Mouse (Mus musculus) cerebellum, postnatal 25 days (tissue): Measurements from ENCODE around the gene Uhrf1.

ENCODE experiments used
- DNase-seq, 2 experiments: peaks; one replicate each; pipeline ENCODE4 v3.0.0; 2021; ENCODE audit warnings: mixed read lengths in 2 of 2

The Uhrf1 gene

GRCm38 (mm10) chr17:56276643-56277566, 26.2 kb upstream of the Uhrf1 start, which contains the start of gene Ticam1:
Ticam1 (minus strand) TSS chr17:56276786.
- peak; percentile 69 to 78 for DNase-seq

- DNase-seq: no peak
Observed at GRCm38 (mm10) chr17:56277567-56277893, 25.6 kb upstream of the Uhrf1 start.

GRCm38 (mm10) chr17:56278340-56278739, 24.8 kb upstream of the Uhrf1 start:
- DNase-seq: no peak

- DNase-seq: no peak
Observed at GRCm38 (mm10) chr17:56279481-56280155, 23.5 kb upstream of the Uhrf1 start.

- no peak for DNase-seq
Observed at GRCm38 (mm10) chr17:56281193-56281592, 21.9 kb upstream of the Uhrf1 start.

GRCm38 (mm10) chr17:56282802-56283201, 20.3 kb upstream of the Uhrf1 start:
- no peak for DNase-seq

- no peak for DNase-seq
Observed at GRCm38 (mm10) chr17:56283316-56283715, 19.8 kb upstream of the Uhrf1 start.

GRCm38 (mm10) chr17:56285995-56286394, 17.1 kb upstream of the Uhrf1 start:
- DNase-seq: no peak

- DNase-seq: no peak
Observed at GRCm38 (mm10) chr17:56287830-56288229, 15.3 kb upstream of the Uhrf1 start.

GRCm38 (mm10) chr17:56288866-56289265, 14.3 kb upstream of the Uhrf1 start:
- no peak for DNase-seq

- DNase-seq: no peak
Observed at GRCm38 (mm10) chr17:56289371-56290331, 13.5 kb upstream of the Uhrf1 start.

- peak; percentile 47 to 66 for DNase-seq
Observed at GRCm38 (mm10) chr17:56290388-56291170, 12.5 kb upstream of the Uhrf1 start.

GRCm38 (mm10) chr17:56291171-56291511, 12.0 kb upstream of the Uhrf1 start:
- peak; percentile 73 to 84 for DNase-seq

- no peak for DNase-seq
Observed at GRCm38 (mm10) chr17:56291826-56292475, 11.2 kb upstream of the Uhrf1 start.

GRCm38 (mm10) chr17:56292531-56293222, 10.4 kb upstream of the Uhrf1 start, which contains the start of gene Plin3:
Plin3 (minus strand) TSS chr17:56292873.
- peak in 1 of 2 experiments; percentile 38 for DNase-seq

GRCm38 (mm10) chr17:56293291-56293690, 9.8 kb upstream of the Uhrf1 start:
- no peak for DNase-seq

GRCm38 (mm10) chr17:56294241-56294640, 8.9 kb upstream of the Uhrf1 start:
- peak; percentile 70 to 79 for DNase-seq

GRCm38 (mm10) chr17:56296201-56296600, 6.9 kb upstream of the Uhrf1 start:
- DNase-seq: no peak

GRCm38 (mm10) chr17:56298238-56298637, 4.9 kb upstream of the Uhrf1 start:
- DNase-seq: no peak

- no peak for DNase-seq
Observed at GRCm38 (mm10) chr17:56300186-56300585, 2.9 kb upstream of the Uhrf1 start, which contains the start of gene Arrdc5. Arrdc5 (minus strand) TSS chr17:56300286.
